Mouse (Mus musculus) hindbrain, embryonic 13.5 days (tissue): ENCODE results near the gene Asprv1. TPM values are rescaled to one million over a fixed set of nuclear protein-coding genes. Genes with fewer than 3 reads are reported as not detected.

Source experiments
- ATAC-seq: fragments of 200-750 bp; cut with Nextera tagmentation; 2 replicates; pipeline ENCODE4 v1.8.0; 2017; ENCODE audit warnings: moderate TSS enrichment; ENCODE audit not compliant: low FRiP score
- H3K27ac ChIP-seq: fragments of 300-500 bp; sonication (generic); 2 replicates; pipeline ENCODE4 v1.5.1; 2015; ENCODE audit warnings: inconsistent platforms, mild to moderate bottlenecking, moderate library complexity
- H3K27me3 ChIP-seq: fragments of 300-500 bp; sonication (generic); 2 replicates; pipeline ENCODE4 v1.6.1; 2015; ENCODE audit warnings: mild to moderate bottlenecking, inconsistent platforms
- H3K36me3 ChIP-seq: fragments of 300-500 bp; sonication (generic); 2 replicates; pipeline ENCODE4 v1.6.1; 2015; ENCODE audit warnings: mild to moderate bottlenecking, inconsistent platforms
- H3K4me1 ChIP-seq: fragments of 300-500 bp; sonication (generic); replicated peaks from 2 replicates; pipeline ENCODE4 v1.6.1; 2015; ENCODE audit warnings: inconsistent platforms
- H3K4me2 ChIP-seq: fragments of 300-500 bp; sonication (generic); 2 replicates; pipeline ENCODE4 v1.6.1; 2015; ENCODE audit warnings: inconsistent platforms, mild to moderate bottlenecking, moderate library complexity
- H3K4me3 ChIP-seq: fragments of 300-500 bp; sonication (generic); 2 replicates; pipeline ENCODE4 v1.5.1; 2015; ENCODE audit warnings: mild to moderate bottlenecking, inconsistent platforms
- H3K9ac ChIP-seq: fragments of 300-500 bp; sonication (generic); 2 replicates; pipeline ENCODE4 v1.6.1; 2015; ENCODE audit warnings: mild to moderate bottlenecking, inconsistent platforms
- H3K9me3 ChIP-seq: fragments of 300-500 bp; sonication (generic); 2 replicates; pipeline ENCODE4 v1.6.1; 2016; ENCODE audit warnings: inconsistent platforms
- WGBS: fragments of 180-500 bp; shearing (Covaris S2); methylation state at CpG from one replicate; pipeline ENCODE4 v1.1.7; 2015; 5-methylcytosine and 5-hydroxymethylcytosine counted together
- polyA plus RNA-seq: library from polyadenylated mRNA; unstranded; fragments of >200 nt; fragmentation: Nextera tagmentation; extraction: Ambion mirVana; gene quantifications from 2 replicates; pipeline ENCODE4 v1.2.1, GENCODE M21; 2015

Gene Asprv1
- polyA plus RNA-seq, 1 experiment from 2014 or later: 0.81 TPM

DNA sequence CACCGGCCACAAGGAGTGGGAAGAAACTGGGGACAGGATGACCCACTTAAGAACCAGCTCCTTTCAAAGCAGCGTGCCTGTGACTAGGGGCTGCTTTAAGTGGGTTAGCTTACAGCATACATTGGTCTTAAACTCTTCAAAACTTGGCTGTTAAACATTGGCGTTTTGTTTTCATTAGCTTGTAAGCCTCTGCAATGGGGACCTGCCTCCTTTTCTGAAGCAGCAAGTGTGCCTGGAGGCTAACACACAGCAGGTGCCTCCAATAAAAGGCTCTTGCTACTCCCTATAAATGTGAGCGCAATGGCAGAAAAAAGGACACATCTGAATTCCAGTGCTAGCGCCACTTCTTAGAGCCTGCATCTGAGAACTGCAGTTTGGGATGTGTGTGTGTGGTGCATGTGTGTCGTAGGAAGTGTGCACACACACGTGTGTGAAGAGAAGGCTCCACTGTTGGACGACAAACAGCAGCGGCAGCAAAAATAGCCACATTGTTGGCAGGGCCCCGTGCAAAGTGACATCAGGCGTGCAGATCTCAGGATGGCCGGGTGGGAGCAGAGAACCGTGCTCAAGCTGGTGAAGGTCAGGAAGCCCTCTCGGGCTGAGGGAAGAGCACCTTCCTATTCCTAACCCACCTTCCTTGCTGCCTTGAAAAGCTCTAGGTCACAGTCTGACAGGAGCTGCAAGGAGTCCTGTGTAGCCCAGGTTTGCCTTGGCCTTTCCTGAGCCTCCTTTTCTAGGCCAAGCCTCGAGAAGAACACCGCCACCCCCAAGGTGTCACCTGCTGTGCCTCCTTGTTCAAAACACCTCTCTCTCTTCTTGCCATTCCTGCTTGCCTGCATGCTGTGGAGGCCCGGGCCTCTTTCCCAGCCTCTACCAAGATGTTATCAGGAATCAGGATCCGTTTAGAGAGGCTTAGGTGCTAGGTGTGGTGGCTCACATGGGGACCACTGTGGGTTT, 3.6 kb upstream of the Asprv1 start:
- H3K4me3 ChIP-seq: no peak overlapping the region
- no peaks in the 10 kb centered on the region for H3K36me3 ChIP-seq
- H3K27me3 ChIP-seq: no peaks in the 10 kb centered on the region
- H3K9ac ChIP-seq: no peak overlapping the region
- no peaks in the 10 kb centered on the region for H3K9me3 ChIP-seq
- H3K27ac ChIP-seq: no peak overlapping the region
- ATAC-seq: no peak
- no peaks in the 10 kb centered on the region for H3K4me1 ChIP-seq
- H3K4me2 ChIP-seq: no peak overlapping the region
- WGBS: 70% methylated on average over 18 of the region's 18 CpGs

DNA sequence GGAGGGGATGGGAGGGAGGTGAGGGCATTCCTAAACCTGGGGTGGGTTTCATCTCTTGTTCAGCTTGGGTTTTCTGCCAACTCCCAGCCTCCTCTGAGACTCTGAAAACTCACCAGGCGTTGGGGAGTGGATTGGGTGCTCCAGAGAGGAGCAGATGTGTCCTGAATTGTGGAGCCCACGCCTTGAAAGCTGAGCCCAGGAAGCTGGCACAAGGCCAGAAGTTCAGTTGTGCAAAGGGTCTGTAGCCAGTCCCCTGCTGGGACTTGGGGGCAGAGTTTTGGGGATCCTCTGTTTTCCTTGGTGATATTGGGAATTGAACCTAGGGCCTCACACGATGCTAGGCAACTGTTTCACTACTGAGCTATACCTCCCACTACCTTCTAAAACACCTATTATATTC, 2.2 kb downstream of the Asprv1 start:
- Histone ChIP-seq H3K4me3 (no peak overlapping the region), H3K4me2 (no peak overlapping the region), H3K9me3 (no peaks in the 10 kb centered on the region), H3K36me3 (no peaks in the 10 kb centered on the region), H3K4me1 (no peaks in the 10 kb centered on the region), H3K27me3 (no peaks in the 10 kb centered on the region), H3K27ac (no peak overlapping the region), H3K9ac (no peak overlapping the region)
- 64% methylated on average over 3 of the region's 3 CpGs for WGBS
- ATAC-seq: no peak

DNA sequence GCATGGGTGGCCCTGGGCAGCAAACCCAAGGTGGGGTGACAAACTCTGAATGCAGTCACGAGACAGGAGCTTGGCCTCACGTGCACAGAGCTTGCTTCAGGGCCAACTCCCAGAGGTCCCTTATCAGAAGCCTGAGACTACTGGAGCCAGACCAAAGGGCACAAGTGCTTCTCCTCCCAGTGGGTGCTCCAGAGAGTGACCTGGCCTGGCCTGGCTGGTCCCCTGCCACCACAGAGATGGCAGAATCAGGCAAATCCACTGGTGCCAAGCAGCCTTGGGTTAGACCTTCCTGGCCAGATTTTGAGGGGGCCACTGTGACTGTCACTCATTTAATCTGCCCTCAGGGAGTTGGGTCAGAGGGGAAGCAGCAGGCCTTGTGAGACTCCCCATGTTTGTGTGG, 8.5 kb downstream of the Asprv1 start:
- Histone ChIP-seq H3K9ac (no peak overlapping the region), H3K4me1 (no peaks in the 10 kb centered on the region), H3K4me2 (no peak overlapping the region), H3K27ac (no peak overlapping the region), H3K27me3 (no peaks in the 10 kb centered on the region), H3K4me3 (no peak overlapping the region), H3K9me3 (no peaks in the 10 kb centered on the region), H3K36me3 (no peaks in the 10 kb centered on the region)
- no peak for ATAC-seq
- WGBS: 68% methylated on average over 2 of the region's 2 CpGs

DNA sequence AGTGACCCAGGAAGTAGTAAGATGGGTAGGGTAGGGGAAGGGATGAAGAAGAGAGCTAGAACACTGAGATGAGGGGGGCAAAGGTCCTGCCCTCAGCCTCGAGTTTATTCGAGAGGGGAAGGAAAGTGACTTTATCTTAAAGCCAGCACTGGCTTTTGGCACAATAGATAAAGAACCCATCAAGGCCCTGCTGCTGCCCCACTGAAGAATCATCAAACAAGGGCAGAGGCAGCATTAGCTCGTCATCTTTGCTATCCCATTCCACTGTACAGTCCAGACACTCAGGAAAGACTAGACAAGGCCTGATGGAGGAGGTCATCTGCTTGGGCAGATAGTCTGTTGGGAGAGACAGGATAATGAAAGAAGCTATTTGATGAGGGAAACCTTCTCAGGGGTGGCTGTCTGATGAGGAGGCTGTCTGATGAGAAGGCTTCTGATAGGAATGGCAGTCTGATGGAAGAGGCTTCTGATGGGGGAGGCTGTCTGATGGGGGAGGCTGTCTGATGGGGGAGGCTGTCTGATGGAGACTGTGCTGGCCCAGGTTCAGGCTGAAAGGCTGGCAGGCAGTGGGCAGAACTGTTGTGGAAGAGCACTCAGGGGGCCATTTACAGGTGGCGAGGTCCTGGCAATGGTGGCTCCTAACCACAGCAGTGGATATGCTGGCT, 9.3 kb downstream of the Asprv1 start:
- H3K27me3 ChIP-seq: no peaks in the 10 kb centered on the region
- no peaks in the 10 kb centered on the region for H3K4me1 ChIP-seq
- H3K27ac ChIP-seq: no peak overlapping the region
- no peak overlapping the region for H3K4me2 ChIP-seq
- no peaks in the 10 kb centered on the region for H3K36me3 ChIP-seq
- ATAC-seq: no peak
- 64% methylated on average over 4 of the region's 4 CpGs for WGBS
- no peak overlapping the region for H3K9ac ChIP-seq
- H3K9me3 ChIP-seq: no peaks in the 10 kb centered on the region
- no peak overlapping the region for H3K4me3 ChIP-seq

DNA sequence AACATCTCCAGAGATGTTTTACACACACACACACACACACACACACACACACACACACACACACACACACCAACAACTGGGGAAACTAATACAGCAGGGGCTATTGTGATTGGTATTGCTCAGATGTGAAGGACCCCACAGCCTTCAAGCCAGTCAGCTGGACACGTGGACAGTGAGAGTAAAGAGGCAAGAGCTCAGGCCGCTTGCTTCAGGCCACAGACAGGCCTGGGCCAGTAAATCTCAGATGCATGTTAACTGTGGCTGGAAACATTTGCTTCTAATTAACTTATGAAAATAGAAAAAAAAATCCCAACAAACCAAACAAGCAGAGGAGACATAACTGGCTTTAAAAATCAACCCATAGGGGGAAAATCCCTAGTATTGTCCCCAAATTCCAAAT, 9.9 kb downstream of the Asprv1 start:
- WGBS: 76% methylated on average over 2 of the region's 2 CpGs
- H3K9ac ChIP-seq: no peak overlapping the region
- H3K4me2 ChIP-seq: no peak overlapping the region
- H3K27ac ChIP-seq: no peak overlapping the region
- ATAC-seq: no peak
- H3K27me3 ChIP-seq: no peaks in the 10 kb centered on the region
- no peak overlapping the region for H3K4me3 ChIP-seq
- H3K4me1 ChIP-seq: no peaks in the 10 kb centered on the region
- no peaks in the 10 kb centered on the region for H3K36me3 ChIP-seq
- H3K9me3 ChIP-seq: no peaks in the 10 kb centered on the region

DNA sequence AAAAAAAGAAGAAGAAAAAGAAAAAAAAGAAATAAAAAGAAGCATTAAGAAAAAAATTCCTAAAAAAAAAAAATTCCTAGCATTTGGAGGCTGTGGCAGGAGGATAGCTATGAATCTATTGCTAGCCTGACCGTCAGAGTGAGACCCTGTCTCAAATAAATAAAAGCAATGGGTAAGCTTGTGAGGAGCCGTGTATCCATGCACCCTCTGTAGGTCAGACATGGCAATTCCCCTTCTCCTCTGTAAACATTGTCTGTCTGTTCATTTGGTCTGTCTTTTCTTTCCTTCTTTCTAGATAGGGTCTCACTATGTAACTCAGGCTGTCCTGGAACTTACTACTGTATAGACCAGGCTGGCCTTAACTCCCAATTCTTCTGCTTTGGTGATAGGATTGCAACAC, 10.5 kb downstream of the Asprv1 start:
- H3K9me3 ChIP-seq: no peaks in the 10 kb centered on the region
- 32% methylated on average over 2 of the region's 2 CpGs for WGBS

DNA sequence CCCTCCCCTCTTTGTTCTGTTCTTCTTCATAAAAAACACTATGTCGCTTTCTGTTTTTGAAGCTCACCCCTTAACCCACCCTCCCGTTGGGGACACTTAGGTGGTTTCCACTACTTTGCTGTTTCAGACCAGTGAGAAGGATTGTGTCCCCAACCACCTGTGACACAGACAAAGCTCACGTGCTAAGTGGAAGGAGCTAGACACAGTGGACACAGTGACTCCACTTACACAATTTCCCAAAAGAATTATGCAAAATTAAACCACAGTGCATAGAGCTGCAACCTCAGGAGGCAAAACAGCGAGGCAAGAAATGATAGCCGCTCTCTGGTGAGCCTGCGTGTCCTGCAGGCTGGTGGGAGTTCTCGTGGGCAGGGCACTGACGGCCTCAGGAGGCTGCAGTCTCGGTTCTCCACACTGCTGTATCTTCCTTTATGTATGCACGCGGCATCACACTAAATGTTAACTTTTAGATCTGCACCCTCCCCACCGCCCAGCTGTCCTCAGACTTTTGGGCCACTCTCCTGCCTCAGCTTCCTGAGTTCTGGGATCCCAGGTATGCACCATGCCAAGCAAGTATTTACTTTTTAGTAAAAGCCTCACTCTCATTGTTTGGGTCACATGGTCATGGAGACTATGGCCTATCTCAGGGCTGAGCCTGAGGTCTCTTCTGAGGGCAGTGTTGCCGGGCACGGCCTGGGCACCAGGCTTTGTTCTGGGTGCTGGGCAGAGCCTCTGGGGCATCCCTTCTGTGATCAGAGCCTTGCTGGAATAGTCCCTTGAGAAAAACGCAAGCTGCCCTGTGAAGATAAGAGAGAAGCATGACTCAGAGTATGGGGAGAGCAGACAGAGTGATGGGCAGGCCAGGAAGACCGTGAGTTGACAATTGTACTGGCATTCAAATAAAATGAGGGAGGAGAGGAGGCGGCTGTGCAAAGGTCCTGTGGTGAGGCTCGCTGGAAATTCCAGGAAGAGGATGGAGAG, 11.5 kb downstream of the Asprv1 start:
- no peak overlapping the region for H3K27ac ChIP-seq
- H3K36me3 ChIP-seq: no peaks in the 10 kb centered on the region
- no peak for ATAC-seq
- 81% methylated on average over 18 of the region's 18 CpGs for WGBS
- no peak overlapping the region for H3K9ac ChIP-seq
- H3K4me3 ChIP-seq: no peak overlapping the region
- no peaks in the 10 kb centered on the region for H3K9me3 ChIP-seq
- H3K4me1 ChIP-seq: no peaks in the 10 kb centered on the region
- H3K27me3 ChIP-seq: no peaks in the 10 kb centered on the region
- no peak overlapping the region for H3K4me2 ChIP-seq

More for the DNA sequence above, 10.5 kb downstream of the Asprv1 start:
- Histone ChIP-seq H3K27me3 (no peaks in the 10 kb centered on the region), H3K4me2 (no peak overlapping the region), H3K4me1 (no peaks in the 10 kb centered on the region), H3K36me3 (no peaks in the 10 kb centered on the region), H3K27ac (no peak overlapping the region), H3K4me3 (no peak overlapping the region), H3K9ac (no peak overlapping the region)
- no peak for ATAC-seq

DNA sequence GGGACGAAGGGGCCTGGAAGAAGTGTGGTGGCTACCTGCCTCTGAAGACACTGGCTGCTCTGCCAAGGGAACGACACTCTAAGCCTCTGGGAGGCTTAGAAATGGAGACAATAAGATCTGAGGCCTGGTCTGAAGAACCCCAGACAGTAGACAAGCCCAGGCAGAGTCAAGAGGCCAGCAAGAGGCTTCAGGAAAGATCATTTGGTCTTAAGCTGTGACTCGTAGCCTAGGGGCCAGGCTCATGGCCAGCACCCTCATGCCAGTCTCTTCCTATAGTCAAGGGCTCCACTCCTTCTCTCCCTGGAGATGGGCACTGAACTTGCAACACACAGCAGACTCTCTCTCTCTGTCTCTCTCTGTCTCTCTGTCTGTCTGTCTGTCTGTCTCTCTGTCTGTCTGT, 12.2 kb downstream of the Asprv1 start:
- WGBS: 85% methylated on average over 3 of the region's 3 CpGs
- no peak overlapping the region for H3K4me3 ChIP-seq
- no peak overlapping the region for H3K9ac ChIP-seq
- H3K4me2 ChIP-seq: no peak overlapping the region
- ATAC-seq: no peak
- no peaks in the 10 kb centered on the region for H3K36me3 ChIP-seq
- H3K9me3 ChIP-seq: no peaks in the 10 kb centered on the region
- H3K27me3 ChIP-seq: no peaks in the 10 kb centered on the region
- H3K27ac ChIP-seq: no peak overlapping the region
- H3K4me1 ChIP-seq: no peaks in the 10 kb centered on the region

DNA sequence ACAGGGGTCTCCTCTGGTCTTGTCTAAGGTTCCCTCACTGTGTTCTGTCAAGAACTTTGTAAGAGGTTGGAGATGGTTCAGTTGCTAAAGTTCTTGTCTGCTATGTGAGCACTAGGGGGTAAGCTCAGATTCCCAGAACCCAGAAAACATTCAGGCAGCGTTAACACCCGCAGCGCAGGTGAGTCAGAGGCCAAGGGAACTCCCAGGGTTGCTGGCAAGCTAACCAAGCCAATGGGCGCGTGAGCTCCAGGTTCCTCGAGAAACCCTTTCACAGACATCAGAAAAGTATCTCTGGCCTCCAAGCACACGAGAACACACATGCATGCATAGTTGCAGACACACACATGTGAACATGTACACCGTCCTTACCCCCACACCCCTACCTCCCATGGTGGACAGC, 12.8 kb downstream of the Asprv1 start:
- H3K27me3 ChIP-seq: no peaks in the 10 kb centered on the region
- 89% methylated on average over 8 of the region's 8 CpGs for WGBS
- H3K9me3 ChIP-seq: no peaks in the 10 kb centered on the region
- no peaks in the 10 kb centered on the region for H3K4me1 ChIP-seq
- no peak for ATAC-seq
- H3K9ac ChIP-seq: no peak overlapping the region
- H3K27ac ChIP-seq: no peak overlapping the region
- H3K4me2 ChIP-seq: no peak overlapping the region
- H3K36me3 ChIP-seq: no peaks in the 10 kb centered on the region
- no peak overlapping the region for H3K4me3 ChIP-seq

DNA sequence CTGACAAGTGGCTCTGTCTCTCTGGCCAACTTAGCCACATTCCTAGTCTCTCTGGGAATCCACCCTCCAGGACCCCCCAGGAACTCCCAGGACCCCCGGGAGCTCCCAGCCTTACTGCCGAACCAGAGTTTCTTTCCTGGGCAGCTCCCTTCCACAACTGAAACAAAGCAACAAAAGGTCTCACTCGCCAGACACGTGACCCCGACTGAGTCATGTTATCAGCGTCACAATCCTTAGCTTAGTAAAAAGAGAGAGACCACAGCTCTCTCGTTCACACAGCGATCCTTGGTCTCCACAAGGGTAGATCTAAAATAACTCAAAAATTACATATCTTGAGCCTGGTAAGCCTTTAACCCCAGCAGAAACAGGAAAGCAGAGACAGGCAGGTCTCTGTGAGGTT, 13.8 kb downstream of the Asprv1 start:
- WGBS: 58% methylated on average over 8 of the region's 8 CpGs

DNA sequence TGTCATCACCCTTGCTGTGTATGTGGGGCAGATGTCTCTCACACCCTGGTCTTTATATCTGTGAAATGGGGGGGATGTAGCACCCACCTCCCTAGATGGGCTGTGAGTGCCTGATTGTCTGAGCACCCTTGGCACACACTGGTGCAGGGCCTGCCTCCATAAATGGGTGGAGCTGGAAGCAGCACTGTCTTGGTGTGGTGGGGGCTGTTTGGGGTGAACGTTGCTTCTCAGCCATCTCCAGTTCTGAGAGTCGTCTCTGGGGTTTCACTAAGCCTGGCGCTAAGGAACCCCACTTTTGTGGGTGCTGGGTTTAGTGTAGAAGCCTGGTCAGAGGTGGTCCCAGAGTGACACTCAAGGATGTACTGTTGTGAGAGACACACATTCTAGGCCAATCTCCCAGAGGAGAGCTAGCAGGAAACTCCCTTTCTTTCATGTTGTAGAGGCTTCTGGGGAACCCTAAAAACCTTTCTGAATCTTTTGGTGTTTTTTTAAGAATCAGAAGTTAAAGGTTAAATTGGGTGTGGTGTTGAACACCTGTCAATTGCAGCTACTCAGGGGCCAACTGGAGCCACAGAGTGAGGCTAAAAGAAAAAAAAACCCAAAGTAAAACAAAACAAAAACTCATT, 16.9 kb downstream of the Asprv1 start:
- ATAC-seq: no peak
- Histone ChIP-seq H3K9ac (no peak overlapping the region), H3K9me3 (no peaks in the 10 kb centered on the region), H3K4me3 (no peak overlapping the region), H3K27me3 (no peaks in the 10 kb centered on the region), H3K27ac (no peak overlapping the region), H3K4me1 (no peaks in the 10 kb centered on the region), H3K36me3 (peaks cover 19% of the 10 kb centered on the region), H3K4me2 (no peak overlapping the region)
- WGBS: 83% methylated on average over 3 of the region's 3 CpGs

More for the DNA sequence above, 13.8 kb downstream of the Asprv1 start:
- ATAC-seq: no peak
- no peak overlapping the region for H3K27ac ChIP-seq
- H3K4me1 ChIP-seq: no peaks in the 10 kb centered on the region
- H3K4me3 ChIP-seq: no peak overlapping the region
- no peaks in the 10 kb centered on the region for H3K27me3 ChIP-seq
- H3K9me3 ChIP-seq: no peaks in the 10 kb centered on the region
- H3K36me3 ChIP-seq: no peaks in the 10 kb centered on the region
- H3K9ac ChIP-seq: no peak overlapping the region
- no peak overlapping the region for H3K4me2 ChIP-seq

DNA sequence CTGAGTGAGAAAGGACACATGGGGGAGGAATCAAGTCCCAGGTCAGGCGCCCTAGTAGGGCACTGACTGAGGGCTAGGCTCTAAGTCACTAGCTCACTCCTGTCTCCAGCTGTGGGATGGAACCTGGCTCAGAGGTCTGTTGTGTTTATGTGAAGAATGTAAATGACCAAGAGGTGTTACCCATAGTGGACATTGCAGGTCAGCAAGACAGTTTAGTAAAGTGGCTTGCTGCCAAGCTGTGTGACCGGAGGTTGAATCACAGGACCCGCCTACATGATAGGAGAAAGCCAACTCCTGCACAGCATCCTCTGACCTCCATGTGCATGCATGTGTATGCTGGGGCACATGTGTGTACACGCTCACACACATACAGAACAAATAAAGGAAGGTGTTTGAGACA, 17.6 kb downstream of the Asprv1 start:
- WGBS: 82% methylated on average over 4 of the region's 4 CpGs
- no peak for ATAC-seq
- H3K4me1 ChIP-seq: no peaks in the 10 kb centered on the region

More for the DNA sequence above, 17.6 kb downstream of the Asprv1 start:
- Histone ChIP-seq H3K36me3 (peaks cover 26% of the 10 kb centered on the region), H3K27ac (no peak overlapping the region), H3K4me3 (no peak overlapping the region), H3K9ac (no peak overlapping the region), H3K27me3 (no peaks in the 10 kb centered on the region), H3K9me3 (no peaks in the 10 kb centered on the region), H3K4me2 (no peak overlapping the region)
